Mouse (Mus musculus) liver, embryonic 14.5 days (tissue): ENCODE data around the gene Ikzf1.

Source experiments
- CTCF ChIP-seq: IDR thresholded peaks from 2 replicates; pipeline ENCODE4 v1.5.1; 2016; ENCODE audit warnings: antibody characterized with exemption, low read depth, control low read depth
- EP300 ChIP-seq: IDR thresholded peaks from 2 replicates; pipeline ENCODE4 v1.6.1; 2016; ENCODE audit warnings: antibody characterized with exemption, low read depth

DNA sequence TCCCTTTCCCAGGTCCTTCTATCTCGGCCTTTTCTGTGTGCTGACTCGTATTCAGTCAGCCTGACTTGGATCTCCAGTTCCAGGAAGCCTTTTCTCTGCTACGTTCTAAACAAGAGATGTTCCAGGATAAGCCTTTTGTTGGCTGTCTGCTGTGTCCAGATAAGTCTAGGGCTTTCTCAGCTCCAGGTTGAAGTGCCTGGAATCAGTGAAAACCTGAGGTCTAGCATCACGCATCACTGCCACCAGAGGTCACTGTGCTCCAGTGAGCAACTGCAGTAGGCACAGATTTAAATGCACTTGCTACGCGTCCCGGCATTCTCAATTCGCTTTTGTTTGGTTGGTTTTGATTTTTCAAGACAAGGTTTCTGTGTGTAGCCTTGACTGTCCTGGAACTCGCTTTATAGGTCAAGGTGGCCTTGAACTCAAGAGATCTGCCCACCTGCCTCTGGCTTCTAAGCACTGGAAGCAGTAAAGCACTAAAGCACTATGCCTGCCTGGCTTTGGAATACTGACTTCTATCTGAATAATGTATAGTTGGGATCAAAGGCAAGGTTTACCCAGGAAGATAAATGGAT is 127.2 kb downstream of the Ikzf1 start:
- TF ChIP-seq CTCF: peak; percentile 99
- TF ChIP-seq EP300: peak; percentile 95
